Mouse (Mus musculus) ovary, postnatal 10 days (tissue): ENCODE measurements around the gene Gm21905.

Source experiments
- DNase-seq: peaks from one replicate; pipeline ENCODE4 v3.0.0; 2022; ENCODE audit warnings: low spot score

Gm21905 gene

DNA sequence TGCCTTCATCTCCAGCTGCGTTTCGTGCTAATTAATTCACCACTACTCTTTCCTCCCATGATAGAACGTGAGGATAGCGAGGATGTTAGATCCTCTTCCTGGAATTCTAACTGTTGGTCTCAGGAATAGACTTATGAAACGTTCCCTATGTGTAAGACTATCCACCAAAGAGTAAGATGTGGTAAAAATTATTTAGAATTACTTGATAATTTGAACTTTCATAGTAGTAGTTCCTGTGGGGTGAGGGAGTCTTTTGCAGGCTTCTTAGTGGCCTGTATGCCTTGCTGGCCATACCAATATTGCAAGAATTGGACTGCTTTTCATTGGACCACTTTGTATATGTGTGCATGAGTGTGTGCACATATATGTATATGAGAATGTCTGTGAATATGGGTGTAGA is at the start of gene Gm21905:
TSS of gene Gm21905 (minus strand) at position 101 of the 400 bp plus-strand sequence.
- DNase-seq = no peak

DNA sequence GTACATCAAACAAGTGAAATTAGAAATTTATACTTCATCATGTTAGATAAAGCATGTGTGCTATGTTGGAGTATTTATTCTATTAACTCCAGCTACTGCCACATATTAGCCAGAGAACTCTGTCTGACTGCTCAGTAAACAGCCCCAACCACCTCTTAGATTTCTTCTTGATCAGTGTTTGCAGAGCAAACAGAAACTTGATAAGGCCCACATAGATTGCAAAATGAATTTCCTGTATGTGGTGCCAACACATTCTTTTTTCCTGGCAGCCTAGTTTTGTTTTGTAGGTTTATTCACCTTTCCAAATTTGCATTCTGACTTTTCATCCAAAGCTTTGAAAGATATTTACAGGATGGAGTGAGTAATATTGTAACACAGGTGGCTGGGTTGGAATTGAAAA is 44.2 kb upstream of the Gm21905 start:
- no peak for DNase-seq

DNA sequence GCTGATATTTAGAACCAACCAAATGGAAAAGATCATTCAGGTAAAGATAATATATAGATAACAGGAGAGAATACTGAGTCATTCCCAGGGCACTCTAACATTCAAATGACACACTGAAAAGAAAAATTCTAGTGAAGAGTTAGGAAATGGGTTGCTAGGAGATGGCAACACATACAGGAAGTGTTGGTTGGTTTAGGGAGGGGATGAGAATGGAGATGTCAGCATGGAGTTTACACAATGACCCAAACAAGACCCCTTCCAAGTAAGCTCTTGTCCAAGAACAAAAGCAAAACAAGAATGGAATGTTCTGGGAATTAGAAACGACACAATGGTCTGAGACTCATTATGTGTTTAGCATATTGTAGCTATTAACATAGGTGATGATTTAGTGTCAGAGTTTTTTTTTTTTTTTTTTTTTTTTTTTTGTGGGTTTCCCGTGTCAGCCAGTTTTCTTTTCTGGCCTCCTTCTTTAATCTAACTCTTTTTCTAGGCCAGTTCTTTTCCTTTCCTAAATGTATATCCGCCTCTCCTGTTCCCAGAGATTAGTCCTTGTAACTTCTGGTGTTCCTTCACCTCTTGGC is 35.8 kb upstream of the Gm21905 start:
- no peak for DNase-seq

DNA sequence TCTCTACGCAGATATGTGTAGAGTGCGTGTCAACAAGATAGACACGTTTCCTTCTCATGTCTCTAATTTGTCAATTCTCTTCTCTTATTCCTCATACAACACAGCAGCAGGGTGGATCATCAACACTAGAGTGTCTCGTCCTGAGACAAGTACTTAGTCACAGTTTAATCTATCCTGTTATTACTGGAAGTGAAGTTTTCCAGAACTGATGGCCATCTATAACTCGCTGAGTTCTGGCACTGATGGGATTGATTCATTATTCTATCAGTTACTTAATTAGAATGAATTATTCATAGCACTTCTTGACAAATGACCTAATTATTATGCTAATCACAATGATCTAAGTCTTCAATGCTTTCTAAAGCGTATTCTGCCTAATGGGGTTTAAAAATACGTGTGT is 23.3 kb upstream of the Gm21905 start:
- no peak for DNase-seq

DNA sequence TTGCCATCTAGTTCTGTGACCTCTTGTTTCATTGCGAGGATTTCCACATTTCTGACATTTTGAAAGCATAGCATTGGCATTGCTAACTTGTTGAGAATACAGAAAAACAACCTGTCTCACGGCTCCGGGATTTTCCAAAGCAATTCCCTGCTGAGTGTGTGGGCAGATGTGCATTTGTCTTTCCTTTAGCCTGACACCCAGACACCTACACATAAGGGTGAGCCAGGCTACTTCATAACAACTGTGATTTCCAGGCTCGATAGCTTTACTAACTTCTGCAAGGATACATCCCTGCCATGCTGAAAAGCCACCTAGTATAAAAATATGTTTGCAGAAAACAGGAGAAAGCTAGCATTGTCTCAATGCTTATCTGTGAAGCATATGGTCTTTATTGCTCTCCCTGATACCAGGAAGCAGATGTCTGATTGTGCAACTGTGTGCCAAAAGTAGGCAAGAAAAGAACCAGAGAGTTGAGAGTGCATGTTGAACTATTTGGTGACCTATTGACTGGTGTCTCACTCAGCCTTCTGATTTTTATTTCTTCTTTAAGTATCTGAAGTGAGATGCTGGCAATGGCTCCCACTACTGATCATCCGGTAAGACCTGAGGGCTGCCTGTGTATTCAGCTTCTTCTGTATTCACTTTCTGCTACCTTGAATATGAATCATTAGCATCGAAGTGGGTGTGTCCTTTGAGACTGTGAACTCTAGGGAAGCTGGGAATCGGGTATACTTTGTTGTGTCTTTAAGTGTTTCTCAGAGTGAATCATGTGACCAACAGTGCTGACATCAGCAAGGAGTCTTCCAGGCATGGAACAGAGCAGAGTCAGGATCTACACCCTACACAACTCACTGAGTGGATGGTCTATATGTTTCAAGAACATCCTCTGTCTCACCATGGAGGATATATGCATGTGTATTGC is 15.7 kb upstream of the Gm21905 start:
- no peak for DNase-seq

DNA sequence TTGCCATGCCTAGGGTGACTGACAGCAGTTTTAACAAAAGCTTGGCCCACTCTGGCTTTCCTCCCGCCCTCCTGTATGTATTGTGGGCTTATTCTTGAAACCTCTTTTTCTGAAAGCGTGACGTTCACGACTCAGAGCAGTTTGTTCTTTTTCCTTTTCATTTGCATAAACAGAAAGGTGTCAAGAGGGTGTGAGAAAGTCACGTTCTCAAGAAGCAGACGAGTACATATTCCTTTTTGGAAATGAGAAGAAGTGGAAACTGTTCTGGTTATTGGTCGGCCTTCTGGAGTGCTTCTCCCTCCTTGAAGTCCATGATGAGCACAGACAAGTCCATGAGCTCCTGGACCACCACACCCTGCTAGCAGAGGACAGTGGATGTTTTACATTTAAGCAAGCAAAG is 9.3 kb upstream of the Gm21905 start:
- DNase-seq = no peak

DNA sequence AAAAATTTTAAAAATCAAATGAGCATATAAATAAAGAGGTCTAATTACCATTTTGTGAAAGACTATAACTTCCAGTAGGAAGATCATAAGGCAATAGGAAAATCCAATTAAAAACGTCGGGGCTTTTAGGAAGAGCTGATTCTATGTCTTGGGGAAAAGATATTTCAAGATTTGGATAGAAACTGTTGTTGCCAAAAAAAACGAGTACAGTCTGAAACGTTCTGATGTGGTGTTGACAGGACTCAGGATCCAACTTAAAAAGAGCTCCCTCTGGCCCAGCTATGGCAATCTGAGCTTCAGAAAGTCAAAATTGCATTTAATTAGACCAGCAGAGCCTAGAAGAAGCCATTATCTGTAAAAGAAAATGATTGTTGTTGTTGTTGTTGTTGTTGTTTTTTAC is 7.9 kb upstream of the Gm21905 start:
- no peak for DNase-seq

DNA sequence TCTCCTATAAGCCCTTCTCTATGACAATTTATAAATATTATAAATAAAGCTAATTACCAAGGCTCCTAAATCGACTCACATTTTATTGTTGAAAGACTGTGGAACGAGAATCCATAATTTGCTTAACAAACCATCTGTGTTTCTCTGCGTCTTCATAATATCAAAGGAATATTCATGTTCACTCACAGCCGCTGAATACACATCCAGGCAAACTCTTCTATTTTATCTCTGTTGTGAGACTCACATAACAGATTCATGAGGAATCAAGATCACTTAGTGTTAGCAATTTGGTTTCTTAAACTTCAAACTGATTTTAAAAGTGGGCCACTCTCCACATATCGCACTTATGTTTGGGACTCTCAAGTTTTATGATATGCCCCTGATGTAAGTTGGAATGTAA is 1.9 kb upstream of the Gm21905 start:
- no peak for DNase-seq

DNA sequence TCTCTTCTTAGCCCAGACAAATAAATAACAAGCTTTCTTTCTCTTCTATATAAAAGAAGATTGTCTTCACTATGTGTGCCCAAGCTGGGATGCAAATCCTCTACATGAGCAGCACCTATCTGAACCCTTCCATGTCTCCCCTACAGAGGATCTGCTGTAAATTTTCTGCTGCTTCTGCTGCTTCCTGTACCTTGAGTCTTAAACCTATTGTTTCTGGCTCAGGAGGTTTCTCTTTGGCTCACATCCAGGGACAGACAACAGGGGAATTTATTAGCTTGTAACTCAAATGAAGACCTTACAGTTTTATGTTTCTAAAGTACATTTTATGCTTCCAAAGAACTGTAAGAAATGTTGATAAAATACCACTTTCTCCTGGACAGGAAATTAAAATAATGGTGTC is 785 bp upstream of the Gm21905 start:
- DNase-seq = no peak

DNA sequence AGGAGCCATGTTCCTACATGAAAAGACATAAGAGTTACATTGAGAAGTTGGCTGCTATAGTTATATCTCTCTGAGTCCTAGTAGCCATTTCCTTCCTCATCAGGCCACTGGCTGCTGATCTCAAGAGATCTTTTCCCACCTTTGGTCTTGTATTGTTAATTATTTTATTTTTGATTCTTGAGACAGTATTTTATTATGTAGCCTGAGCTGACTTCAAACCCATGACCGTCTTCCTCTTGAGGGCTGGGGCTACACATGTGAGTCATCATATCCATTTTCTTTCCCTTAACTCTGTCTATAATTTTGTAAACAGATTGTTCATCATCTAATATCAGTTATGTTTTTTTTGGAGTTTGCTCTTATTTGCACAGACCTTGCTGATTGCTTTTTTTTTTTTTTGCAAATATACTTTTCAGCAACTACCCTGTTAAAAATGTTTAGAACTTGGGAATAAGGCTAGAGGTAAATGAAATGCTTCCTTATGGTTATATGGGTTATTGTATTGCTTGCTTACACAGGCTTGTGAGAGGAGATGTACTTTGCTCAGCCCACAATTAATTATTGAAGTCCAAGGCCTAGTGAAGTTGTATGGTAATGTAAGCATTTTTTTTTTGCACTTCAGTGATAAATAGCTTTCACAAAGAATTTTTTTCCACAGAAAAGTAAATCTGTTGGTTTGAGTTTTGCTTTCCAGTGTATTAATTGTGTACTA is 2.0 kb downstream of the Gm21905 start:
- DNase-seq = no peak

DNA sequence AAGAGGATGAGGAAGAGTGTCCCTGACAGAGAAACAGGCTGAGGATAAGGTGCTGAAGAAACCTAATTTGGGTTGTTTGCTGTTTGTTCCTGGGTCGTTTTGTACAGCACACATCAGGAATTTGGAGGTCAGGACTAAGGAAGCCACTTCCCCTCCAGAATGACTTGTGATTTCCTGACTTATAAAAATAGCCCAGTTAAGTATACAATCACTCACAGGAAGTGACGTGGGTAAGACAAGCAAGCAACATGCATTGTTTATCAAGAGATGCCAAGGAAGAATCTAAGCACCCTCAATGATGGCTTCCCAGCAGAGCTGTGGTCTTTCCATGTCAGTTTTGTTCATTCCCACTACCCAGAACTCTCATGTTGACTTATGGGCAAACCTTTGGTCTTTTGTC is 3.0 kb downstream of the Gm21905 start:
- DNase-seq = no peak

DNA sequence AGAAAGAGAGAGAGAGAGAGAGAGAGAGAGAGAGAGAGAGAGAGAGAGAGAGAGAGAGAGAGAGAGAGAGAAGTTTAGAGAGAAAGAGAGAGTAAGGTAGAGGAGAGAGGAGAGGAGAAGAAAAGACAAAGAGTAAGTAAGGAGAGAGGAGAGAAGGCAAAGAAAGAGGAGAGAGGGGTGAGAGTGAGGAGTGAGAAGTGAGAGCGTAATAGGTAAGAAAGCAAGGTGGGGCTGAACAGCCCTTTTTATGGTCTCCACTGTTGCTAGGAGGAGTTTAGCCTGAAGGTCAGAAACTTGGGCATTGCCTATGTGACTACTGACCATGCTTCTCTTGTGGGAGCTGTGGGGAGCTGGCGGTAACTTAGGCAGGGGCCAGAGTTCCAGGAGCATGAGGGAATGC is 4.9 kb downstream of the Gm21905 start, which contains the start of gene Gm5108:
TSS of gene Gm5108 (plus strand) at position 301 of the 400 bp plus-strand sequence.
- DNase-seq = no peak

DNA sequence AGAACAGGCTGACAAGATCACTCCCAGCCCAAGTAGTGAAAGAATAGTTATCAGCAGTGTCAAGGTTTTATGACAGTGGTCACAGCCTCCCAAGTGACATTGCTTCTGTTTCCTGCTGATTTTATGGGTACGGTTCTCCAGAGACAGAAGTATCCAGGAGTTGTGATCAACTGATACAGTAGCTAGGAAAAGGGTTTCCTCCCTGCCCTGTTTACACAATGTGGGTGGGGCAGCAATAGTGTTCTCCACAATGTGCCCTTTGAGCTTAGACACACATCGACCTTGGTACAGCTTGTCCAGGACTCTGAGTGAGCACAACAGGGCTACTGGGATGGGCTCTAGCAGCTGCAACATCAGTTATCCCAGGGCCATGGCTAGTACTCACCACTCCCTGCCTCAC is 14.6 kb downstream of the Gm21905 start:
- DNase-seq = no peak

DNA sequence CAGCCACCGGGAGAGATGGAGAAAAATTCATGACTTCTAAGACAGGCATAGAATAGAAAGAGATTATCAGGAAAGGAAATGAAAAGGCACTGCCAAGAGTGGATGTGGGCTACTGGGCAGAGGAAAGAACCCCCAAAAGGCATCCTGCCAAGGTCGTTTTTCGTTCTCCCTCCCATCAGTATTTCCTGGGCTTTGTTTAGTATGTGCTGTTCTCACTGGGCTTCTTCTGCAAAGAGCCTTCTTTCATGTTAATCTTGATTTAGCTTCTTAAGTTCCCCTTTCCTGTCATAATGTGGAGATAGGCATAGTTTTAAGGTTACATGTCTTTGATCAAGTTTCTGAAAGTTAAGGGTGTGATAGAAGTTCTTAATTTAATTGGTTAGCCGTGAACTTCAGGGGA is 15.6 kb downstream of the Gm21905 start:
- DNase-seq = no peak

DNA sequence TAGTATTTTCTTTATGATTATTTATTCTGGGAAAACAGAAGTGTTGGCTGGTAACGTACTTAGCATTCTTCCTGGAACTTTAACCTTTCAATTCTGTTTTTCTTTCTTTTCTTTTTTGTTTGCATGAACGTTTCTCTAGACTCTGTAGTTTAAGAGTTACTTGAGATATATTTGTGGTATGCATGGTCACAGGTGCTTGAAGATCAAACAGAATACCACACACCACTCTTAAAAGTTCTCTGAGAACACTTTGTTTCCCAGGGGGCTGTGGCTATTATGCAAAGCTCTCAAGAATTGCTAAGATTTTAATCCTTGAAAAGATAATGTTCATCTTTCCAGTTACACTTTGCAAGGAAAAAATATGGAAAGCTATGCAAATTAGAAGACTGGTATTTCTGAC is 41.7 kb downstream of the Gm21905 start:
- DNase-seq = no peak

DNA sequence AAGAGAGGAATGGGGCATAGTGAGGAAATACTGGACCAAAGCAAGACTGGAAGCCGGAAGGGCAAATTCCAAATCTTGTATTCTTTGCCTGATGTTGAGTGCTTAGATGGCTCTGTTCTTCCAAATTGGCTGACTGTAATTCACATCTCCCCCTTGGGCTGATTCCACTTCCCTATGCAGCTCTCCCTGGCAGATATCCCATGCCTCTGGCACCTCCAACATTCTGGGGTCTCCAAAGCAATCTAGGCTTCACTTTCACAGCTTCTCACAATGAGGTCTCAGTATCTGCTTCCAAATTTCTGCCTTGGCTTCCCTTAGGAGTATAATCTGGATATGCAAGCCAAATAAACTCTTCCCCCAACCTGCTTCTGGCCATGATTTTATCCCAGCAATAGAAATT is 47.3 kb downstream of the Gm21905 start:
- no peak for DNase-seq

DNA sequence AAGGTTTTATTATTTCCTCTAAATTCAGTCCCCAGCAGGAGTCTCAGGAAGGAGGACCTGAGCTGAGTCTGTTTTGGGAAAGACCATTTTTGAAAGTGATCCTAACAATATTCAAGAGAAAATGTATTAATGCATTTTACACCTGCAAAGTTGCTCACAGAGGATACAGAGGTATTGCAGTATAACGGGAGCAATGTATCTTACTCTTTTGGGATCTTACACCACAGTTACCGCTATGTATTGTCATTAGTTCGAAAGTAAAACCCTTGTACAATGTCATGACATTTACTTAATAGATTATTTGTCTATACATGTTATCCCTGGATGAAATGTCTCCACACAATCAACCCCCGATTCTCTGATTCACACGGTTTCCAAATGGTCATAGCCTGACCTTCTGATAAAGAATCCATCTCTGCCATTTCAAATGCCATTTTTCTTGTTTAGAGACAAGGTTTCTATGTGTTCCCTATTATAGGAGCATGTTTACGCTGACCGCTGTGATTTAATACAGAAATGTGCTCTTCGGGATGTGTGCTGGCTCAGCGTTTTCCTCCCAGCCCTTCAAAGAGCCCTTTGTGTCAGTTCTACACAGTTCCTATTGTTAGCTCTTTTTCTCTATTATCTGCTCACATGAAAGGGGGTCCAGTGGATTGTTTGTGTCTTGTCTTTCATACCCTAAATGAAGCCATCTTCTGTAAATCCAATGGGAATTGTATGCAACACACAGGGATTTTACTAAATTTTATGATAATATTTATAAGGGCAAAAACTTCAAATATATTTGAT is 61.6 kb downstream of the Gm21905 start:
- no peak for DNase-seq

DNA sequence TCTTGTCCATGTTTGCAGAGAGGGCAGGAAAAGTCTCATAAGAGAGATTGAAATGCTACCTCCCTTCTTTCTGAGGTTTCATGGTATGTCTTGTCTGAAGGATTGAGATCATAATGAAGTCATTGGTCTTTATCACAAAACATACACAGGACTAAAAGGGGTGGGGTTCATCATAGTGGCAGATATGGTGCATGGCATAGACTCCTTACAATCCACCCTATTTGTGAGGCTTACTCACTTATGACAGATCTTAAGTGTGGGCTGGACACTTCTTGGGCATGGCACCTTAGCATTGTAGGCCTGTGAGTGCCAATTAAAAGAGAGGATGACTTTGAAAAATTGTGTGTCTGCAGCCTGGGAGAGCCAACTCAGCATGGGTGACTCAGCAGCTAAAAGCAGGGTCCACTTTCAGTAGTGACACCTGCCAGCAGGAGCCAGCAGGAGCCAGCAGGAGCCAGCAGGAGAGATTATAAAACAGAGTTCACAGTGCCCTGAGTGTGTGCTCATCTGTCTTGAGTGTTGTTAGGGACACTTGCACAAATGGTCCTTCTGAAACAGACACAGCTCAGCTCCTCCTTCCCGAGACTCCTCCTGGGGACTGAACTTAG is 62.6 kb downstream of the Gm21905 start:
- no peak for DNase-seq
